Mouse (Mus musculus): Measurements from ENCODE around the gene Npr2.
"Not testable (repeated sequence)": the region's sequence is repeated elsewhere in the genome, so short reads cannot be mapped to it uniquely, and the experiment has no call there.

Gene Npr2

GRCm38 (mm10) chr4:43631046-43631955 is at the start of gene Npr2:
Gene Npr2 (plus strand): TSS chr4:43631935.
- DNase-seq (ENCODE audit: low spot score in 2 of 2): no peak

GRCm38 (mm10) chr4:43582241-43582640 is 49.5 kb upstream of the Npr2 start:
- no peak for DNase-seq (ENCODE audit: low spot score in 2 of 2)

- DNase-seq (ENCODE audit: low spot score in 2 of 2): no peak
Measured at GRCm38 (mm10) chr4:43583421-43583820, 48.3 kb upstream of the Npr2 start.

GRCm38 (mm10) chr4:43584444-43585416 is 47.0 kb upstream of the Npr2 start, which contains the start of gene Msmp:
Gene Msmp (minus strand): TSS chr4:43584494.
- no peak for DNase-seq (ENCODE audit: low spot score in 2 of 2)

DNA sequence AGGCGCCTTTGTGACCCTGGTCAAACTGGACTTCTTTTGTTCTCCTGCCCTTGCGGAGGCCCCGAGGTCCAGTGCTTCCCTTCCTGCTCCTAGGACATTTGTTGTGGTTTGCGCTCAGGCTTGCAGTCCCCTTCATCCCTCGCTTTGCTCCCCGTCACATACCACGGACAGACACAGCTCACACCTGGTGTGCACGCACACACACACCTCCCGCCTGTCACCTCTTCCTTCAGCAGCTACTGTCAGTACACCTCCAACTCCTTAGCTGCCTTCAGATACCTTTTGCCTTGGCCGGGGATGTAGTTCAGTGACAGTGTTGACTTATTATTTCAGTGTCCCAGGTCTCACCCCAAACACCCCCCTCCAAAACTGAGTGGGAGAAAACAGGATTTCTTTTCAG is 46.1 kb upstream of the Npr2 start:
- DNase-seq (ENCODE audit: low spot score in 2 of 2): no peak

GRCm38 (mm10) chr4:43586411-43586810 is 45.3 kb upstream of the Npr2 start:
- DNase-seq (ENCODE audit: low spot score in 2 of 2): no peak

DNA sequence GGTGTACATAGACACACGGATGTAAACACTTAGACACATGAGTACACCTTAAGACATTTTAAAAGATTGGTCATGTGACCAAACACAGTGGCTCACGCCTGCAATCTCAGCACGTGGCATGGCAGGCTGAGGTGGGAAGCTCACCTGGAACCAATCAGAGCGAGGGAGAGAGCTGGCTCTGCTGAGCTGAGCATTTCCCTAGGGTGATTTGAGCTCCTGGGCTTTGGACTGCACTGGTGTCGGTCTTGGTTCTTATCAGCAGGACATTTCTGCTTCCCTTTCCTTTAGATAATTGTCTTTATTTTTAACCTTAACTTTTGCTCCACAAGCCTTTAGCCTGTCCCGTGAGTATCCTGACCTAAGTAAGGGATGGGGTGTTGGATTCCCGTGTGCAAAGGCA is 44.1 kb upstream of the Npr2 start:
- no peak for DNase-seq (ENCODE audit: low spot score in 2 of 2)

DNA sequence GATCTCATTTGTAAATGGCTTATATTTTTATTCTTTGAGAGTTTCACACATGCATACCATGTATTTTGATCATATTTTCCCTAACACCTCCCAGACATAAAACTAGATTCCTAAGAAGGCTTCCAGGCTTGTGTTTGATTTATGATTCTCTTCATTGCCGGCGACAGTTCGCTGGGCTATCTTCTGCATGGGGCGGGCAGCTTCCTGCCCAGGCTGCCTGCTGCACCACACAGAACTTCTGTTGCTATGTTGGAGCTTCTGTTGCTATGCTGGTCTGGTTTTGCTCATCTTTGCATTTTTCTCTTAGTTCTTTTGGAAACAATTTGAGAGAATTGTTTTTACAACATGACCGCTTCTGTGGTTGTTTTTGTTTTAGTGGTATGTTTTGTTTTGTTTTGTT is 40.2 kb upstream of the Npr2 start:
- no peak for DNase-seq (ENCODE audit: low spot score in 2 of 2)

- DNase-seq (ENCODE audit: low spot score in 2 of 2): no peak
Measured at GRCm38 (mm10) chr4:43591961-43592360, 39.8 kb upstream of the Npr2 start.

- DNase-seq (ENCODE audit: low spot score in 2 of 2): no peak
Measured at GRCm38 (mm10) chr4:43593453-43593852, 38.3 kb upstream of the Npr2 start.

- DNase-seq (ENCODE audit: low spot score in 2 of 2): not testable (repeated sequence)
Measured at GRCm38 (mm10) chr4:43596597-43596996, 35.1 kb upstream of the Npr2 start.

DNA sequence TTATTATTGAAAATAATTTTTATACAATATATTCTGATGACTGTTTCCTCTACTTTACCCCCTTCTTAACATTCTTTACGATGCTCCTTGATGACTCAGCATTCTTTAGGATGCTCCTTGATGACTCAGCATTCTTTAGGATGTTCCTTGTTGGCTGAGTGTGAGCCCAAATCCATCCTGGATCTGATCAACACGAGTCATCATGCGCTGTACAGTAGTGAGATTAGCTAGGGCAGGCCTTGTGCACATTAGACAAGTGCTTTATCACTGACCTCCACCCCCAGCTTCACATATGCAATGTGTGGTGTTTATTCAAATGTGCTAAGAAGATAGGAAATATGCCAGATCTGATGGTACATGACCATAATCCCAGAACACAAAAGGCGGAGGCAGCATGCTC is 33.5 kb upstream of the Npr2 start:
- DNase-seq (ENCODE audit: low spot score in 2 of 2): no peak

DNA sequence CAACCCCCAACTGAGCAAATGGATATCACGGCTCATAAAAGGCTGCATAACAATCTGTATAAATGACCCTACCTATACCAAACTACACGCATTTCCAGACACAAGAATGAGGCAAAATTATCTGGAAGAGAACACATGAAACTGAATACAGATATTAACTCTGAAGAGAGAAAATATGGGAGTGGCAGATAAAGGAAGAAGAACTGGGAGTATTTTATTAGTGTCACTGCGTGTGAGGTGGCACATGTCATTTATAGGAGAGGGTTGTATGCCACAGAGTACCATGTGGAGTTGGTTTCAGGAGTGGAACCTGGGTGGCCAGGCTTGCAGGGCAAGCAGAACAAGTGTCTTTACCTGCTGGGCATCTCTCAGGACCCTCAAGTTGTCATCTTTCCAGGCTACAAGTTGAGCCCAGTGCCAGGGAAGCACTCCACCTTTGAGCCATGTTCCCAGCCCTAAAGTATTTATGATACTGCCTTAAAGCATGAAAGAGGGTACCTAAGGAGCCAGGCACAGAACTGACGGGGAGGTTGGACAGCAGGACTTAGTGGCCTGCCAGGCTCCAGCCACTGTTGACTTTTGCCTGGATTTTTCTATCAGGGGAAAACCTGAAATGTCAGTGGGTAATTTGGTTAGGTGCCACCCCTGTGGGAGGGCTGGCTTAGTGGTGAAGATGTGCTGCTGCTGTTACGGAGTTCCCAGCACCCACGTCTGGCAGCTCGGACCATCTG is 32.9 kb upstream of the Npr2 start:
- no peak for DNase-seq (ENCODE audit: low spot score in 2 of 2)

- no peak for DNase-seq (ENCODE audit: low spot score in 2 of 2)
Measured at GRCm38 (mm10) chr4:43600195-43600934, 31.4 kb upstream of the Npr2 start.

GRCm38 (mm10) chr4:43604099-43604498 is 27.6 kb upstream of the Npr2 start:
- no peak for DNase-seq (ENCODE audit: low spot score in 2 of 2)

GRCm38 (mm10) chr4:43604751-43605685 is 26.7 kb upstream of the Npr2 start:
- DNase-seq (ENCODE audit: low spot score in 2 of 2): no peak

DNA sequence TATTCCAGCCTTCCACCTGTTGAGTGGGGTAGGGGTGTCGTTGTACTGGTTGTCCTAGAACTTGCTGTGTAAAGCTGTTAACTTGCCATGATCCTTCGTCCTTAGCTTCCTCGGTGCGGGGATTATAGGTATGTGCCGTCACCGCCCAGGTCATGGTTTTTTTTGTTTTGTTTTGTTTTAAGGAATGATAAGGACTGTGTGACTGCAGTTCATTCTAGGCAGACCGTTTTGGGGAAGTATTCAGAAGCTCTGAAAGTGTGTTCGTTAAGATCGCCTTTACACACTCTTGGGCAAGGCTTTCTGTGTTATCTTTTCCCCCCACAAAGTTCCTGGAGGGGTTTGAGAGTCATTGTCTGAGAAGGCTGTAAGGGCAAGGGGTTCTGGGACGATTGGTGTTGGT is 19.2 kb upstream of the Npr2 start:
- DNase-seq (ENCODE audit: low spot score in 2 of 2): no peak

- DNase-seq (ENCODE audit: low spot score in 2 of 2): no peak
Measured at GRCm38 (mm10) chr4:43613060-43613730, 18.5 kb upstream of the Npr2 start.

GRCm38 (mm10) chr4:43620146-43620778 is 11.5 kb upstream of the Npr2 start:
- DNase-seq (ENCODE audit: low spot score in 2 of 2): no peak

All from frontal cortex, postnatal 14 days (tissue).